Mouse (Mus musculus): ENCODE data around the gene Mtmr4.

GRCm38 (mm10) chr11:87662407-87662806, 70.4 kb downstream of the Mtmr4 start, which contains the start of gene Rnf43:
- peak; percentile 61; the same call in 1 of the 2 replicates for TF ChIP-seq CTCF (IDR thresholded peaks at IDR 0.05; ENCODE audit: extremely low read depth, insufficient read depth, insufficient read length, insufficient replicate concordance)
- TF ChIP-seq POLR2A (IDR thresholded peaks at IDR 0.05; ENCODE audit: low read depth, low read length): no peak
